Mouse (Mus musculus) myocyte (in vitro differentiated cells): ENCODE measurements around the gene Mrpl48.

ENCODE experiments used
- CEBPB ChIP-seq: IDR thresholded peaks from 2 replicates; pipeline ENCODE4 v1.6.1; 2011; ENCODE audit warnings: mild to moderate bottlenecking, moderate library complexity; ENCODE audit not compliant: poor library complexity, insufficient read depth, severe bottlenecking
- MAX ChIP-seq: IDR thresholded peaks from one replicate; pipeline ENCODE4 v1.6.1; 2011; ENCODE audit warnings: low read depth, mild to moderate bottlenecking, control low read depth
- MYOD1 ChIP-seq, 3 experiments: IDR thresholded peaks; one replicate each; pipeline ENCODE4 v1.6.1; 2011; ENCODE audit warnings: control low read depth in 2 of 3, low read depth in 2 of 3, mild to moderate bottlenecking in 2 of 3, moderate library complexity in 1 of 3; ENCODE audit not compliant: insufficient read length in 2 of 3, control insufficient read depth in 1 of 3
- POLR2A ChIP-seq: IDR thresholded peaks from one replicate; pipeline ENCODE4 v1.6.1; 2011; ENCODE audit warnings: low read depth, mild to moderate bottlenecking, control low read depth, moderate library complexity; ENCODE audit not compliant: insufficient read length
- POLR2AphosphoS2 ChIP-seq: IDR thresholded peaks from one replicate; pipeline ENCODE4 v1.6.1; 2011; ENCODE audit warnings: low read depth, control low read depth; ENCODE audit not compliant: insufficient read length
- REST ChIP-seq: IDR thresholded peaks from one replicate; pipeline ENCODE4 v1.6.1; 2011; ENCODE audit warnings: mild to moderate bottlenecking, control low read depth, moderate library complexity; ENCODE audit not compliant: insufficient read depth, insufficient read length
- SRF ChIP-seq: IDR thresholded peaks from one replicate; pipeline ENCODE4 v1.6.1; 2011; ENCODE audit warnings: low read depth; ENCODE audit not compliant: control insufficient read depth, insufficient read length
- TCF12 ChIP-seq: IDR thresholded peaks from one replicate; pipeline ENCODE4 v1.6.1; 2011; ENCODE audit warnings: mild to moderate bottlenecking, control low read depth; ENCODE audit not compliant: poor library complexity, insufficient read depth, severe bottlenecking

GRCm38 (mm10) chr7:100616121-100616857 is 8.2 kb upstream of the Mrpl48 start:
- TF ChIP-seq POLR2A = no peak
- TF ChIP-seq SRF = no peak
- TF ChIP-seq REST = no peak
- TF ChIP-seq MYOD1 (IDR thresholded peaks at IDR 0.05; ENCODE audit: control insufficient read depth in 1 of 3, insufficient read length in 2 of 3, low read depth in 2 of 3) = no peak
- TF ChIP-seq CEBPB = no peak
- no peak for TF ChIP-seq MAX
- TF ChIP-seq POLR2AphosphoS2 = no peak
- no peak for TF ChIP-seq TCF12
